Mouse (Mus musculus) ovary, postnatal 14 days (tissue): ENCODE measurements around the gene D6Wsu163e.

Experiments
- DNase-seq: peaks from one replicate; pipeline ENCODE4 v3.0.0; 2022; ENCODE audit warnings: low spot score

The D6Wsu163e gene

DNA sequence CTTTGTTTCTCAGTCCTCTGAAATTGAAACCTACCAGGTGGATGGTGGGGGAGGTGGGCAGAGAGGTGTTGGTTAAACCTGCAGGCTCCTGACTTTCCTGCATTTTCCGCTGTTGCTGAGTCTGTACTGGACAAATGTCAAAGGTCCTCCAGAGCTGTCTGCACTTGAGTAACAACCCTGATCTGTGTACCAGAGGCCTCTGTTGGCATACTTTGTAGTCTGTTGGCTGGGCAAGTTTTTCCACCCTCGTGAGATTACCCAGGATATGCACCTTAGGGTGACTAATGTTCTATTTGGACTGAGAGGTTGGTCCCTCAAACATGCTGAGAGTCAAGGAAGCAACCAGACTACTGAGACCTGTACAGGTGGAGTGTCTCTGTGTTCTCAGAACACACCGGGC, 66.8 kb downstream of the D6Wsu163e start:
- no peak for DNase-seq

DNA sequence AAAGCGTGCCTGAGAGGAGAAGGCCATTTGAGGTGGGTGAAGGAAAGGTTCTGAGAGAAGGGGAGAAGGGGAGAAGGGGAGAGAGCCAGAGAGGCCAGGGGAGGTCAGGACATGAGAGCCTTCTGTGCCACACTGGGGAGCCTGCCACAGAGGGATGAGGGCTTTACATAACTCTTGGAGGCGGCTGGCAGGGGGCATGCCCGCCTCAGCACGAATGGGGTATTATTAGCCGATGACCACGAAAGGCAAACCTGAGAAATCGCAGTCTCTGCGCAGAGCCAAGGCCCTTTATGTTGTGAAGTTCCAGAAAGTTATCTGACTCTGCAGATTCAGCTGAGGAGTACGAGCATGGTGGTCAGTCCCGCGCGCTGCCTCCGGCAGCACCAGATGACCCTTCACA, 70.3 kb downstream of the D6Wsu163e start:
- DNase-seq = no peak

DNA sequence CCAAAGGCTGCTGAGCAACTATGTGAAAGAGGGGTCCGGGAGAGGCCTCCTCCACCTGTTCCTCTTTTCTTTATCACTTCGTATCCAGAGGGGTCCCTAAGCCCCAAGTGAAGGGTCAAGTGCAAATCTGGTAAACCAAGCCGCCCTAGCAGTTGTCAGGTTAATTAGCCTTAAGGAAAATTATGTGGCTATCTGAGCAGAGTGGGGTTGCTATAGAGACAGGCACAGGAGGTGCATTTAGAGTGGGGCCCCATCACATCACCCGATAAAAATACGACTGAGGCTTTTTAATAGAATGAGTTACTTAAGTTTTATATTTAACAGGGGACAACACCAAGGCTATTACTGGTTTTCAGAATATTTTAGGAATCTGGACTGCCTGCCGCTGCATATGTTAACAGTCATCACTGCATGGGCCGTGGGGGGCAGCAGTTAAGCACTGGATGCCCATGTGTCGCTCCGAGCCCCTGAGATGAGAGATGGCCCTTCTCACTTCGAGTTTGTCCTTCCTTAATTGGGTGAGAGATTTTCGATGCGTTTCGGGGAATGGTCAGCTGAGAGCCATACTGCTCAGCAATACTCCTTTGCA, 72.3 kb downstream of the D6Wsu163e start:
- DNase-seq = no peak

DNA sequence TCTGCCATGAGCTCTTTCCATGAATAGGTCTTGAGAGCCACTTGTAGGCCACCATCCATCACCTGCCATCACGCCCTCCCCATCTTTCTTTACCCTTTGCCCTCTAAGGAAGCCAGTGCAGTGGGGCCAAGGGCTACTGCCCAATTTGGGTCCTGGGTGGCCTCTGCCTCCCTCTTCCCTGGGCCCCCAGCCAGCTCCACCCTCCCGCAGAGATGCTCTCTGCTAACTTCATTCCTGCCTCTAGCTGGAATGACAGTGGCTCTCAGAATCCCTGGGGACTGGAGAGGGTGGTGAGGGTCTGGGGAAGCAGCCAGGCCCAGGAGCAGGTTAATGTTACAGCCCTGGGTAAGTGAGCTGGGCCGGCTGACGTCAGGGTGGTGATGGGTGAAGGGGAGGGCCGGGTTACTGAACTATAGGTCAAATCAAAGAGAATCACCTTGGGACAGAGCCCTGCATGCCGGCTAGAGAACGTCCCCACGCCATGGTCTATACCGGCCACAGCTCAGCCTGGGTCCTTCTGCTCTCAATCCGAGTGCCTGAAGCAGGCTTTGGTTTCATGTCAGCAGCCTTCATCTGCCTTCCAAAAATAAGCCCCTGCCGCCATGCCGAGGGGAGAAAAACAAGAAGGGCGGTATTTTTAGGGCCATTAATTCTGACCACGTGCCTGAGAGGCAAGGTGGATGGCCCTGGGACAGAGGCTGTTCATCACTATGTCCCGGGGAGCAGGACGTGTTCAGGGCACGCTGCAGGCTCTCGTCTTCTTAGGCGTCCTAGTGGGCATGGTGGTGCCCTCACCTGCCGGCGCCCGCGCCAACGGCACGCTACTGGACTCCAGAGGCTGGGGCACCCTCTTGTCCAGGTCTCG, 75.4 kb downstream of the D6Wsu163e start, which contains the start of gene Fgf6:
TSS of gene Fgf6 (plus strand) at position 681 of the 865 bp plus-strand sequence.
- no peak for DNase-seq

DNA sequence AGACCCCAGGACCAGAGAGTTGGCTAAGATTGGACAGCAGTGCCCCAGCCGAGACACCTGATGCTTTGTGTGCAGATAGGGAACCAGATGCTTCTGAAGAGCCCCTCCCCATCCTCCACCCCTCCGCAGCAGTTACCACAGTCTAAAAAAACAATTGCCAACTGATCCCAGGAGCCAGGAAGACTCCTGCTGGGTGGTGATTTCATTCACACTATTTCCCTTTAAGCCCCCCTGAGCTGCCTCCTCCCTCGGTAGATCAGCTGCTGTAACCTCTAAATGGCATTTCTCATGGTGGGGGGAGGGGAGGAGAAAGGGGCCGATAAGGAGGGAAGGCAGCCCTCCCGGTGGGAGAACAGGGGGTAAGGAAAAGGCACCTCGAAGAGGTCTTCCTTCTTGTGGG, 79.5 kb downstream of the D6Wsu163e start:
- no peak for DNase-seq

DNA sequence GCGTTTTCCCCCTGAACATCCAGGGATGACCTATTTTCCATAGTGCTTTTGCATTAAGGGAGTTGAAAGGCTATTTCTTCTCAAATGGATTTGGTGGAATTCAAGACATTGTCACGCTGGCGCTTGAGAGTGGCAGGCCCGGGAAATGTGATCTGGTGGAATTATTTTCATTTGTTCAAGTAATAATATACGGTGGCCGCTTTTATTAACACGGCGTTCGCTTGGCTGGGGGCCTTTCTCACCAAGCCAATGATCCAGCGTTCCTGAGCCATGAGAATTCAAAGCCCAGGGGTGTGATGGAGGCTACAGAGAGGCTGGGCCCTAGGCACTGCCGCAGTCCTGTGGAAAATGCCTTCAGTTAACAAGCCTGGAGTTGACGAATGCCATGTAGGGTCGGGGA, 80.7 kb downstream of the D6Wsu163e start:
- DNase-seq = no peak

DNA sequence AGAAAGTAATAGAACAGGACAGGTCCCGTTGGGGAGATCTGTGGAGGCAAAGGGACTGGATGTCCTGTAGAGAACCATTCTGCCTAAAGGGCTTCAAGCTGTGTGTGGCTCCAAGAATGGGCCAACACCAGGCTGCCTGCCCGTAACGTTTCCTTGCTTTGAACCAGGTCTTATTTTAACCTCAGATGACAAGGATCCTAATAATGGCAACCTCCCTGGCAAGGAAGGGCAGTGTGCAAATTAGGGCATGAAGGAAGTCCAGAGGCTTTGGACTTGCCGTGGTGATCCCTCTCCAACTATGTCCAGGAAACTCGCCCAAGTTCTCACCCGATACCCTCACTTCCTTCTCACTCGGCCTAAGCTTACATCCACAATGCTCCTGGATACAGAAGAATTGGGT, 85.1 kb downstream of the D6Wsu163e start:
- no peak for DNase-seq
